Mouse (Mus musculus) kidney, postnatal 0 days (tissue): ENCODE measurements at regions not wholly inside any gene's neighbourhood (a gene's known extent, or its start where the extent isn't known, plus 50 kb on each side); places are given as distances from the start of the nearest gene placed in this dataset.

ENCODE experiments used
- ATAC-seq: fragments of 200-750 bp; cut with Nextera tagmentation; replicated peaks from 2 replicates; pipeline ENCODE4 v1.8.0; 2017; ENCODE audit warnings: low read depth, moderate number of reproducible peaks, moderate TSS enrichment, moderate library complexity; ENCODE audit not compliant: low FRiP score
- DNase-seq: peaks from one replicate; pipeline ENCODE4 v3.0.0-alpha.2; 2016; ENCODE audit warnings: low spot score
- H3K27ac ChIP-seq: fragments of 300-500 bp; sonication (generic); 2 replicates; pipeline ENCODE4 v1.5.1; 2014; ENCODE audit warnings: mild to moderate bottlenecking
- H3K27me3 ChIP-seq: fragments of 300-500 bp; sonication (generic); 2 replicates; pipeline ENCODE4 v1.6.1; 2014; ENCODE audit warnings: low read length, mixed read lengths; ENCODE audit not compliant: insufficient read depth
- H3K36me3 ChIP-seq: fragments of 300-500 bp; sonication (generic); 2 replicates; pipeline ENCODE4 v1.6.1; 2014; ENCODE audit warnings: low read length, mixed read lengths; ENCODE audit not compliant: insufficient read depth
- H3K4me1 ChIP-seq: fragments of 300-500 bp; sonication (generic); replicated peaks from 2 replicates; pipeline ENCODE4 v1.6.1; 2014; ENCODE audit warnings: antibody characterized with exemption, low read length, mixed read lengths; ENCODE audit not compliant: insufficient read depth
- H3K4me2 ChIP-seq: fragments of 300-500 bp; sonication (generic); 2 replicates; pipeline ENCODE4 v1.6.1; 2014; ENCODE audit warnings: mild to moderate bottlenecking, low read length, moderate library complexity, mixed read lengths
- H3K4me3 ChIP-seq: fragments of 300-500 bp; sonication (generic); replicated peaks from 2 replicates; pipeline ENCODE4 v1.5.1; 2014; ENCODE audit warnings: low read depth, low read length
- H3K9ac ChIP-seq: fragments of 300-500 bp; sonication (generic); 2 replicates; pipeline ENCODE4 v1.6.1; 2014; ENCODE audit warnings: low read depth, low read length
- H3K9me3 ChIP-seq: fragments of 300-500 bp; sonication (generic); replicated peaks from 2 replicates; pipeline ENCODE4 v1.6.1; 2016; ENCODE audit warnings: low read length, inconsistent platforms, mixed read lengths
- CTCF ChIP-seq: IDR thresholded peaks from 2 replicates; pipeline ENCODE4 v1.5.1; 2016; ENCODE audit warnings: antibody characterized with exemption, low read depth, mild to moderate bottlenecking, moderate library complexity
- WGBS: fragments of 180-500 bp; shearing (Covaris S2); extraction: QIAGEN DNeasy Blood & Tissue Kit; methylation state at CpG from one replicate; pipeline ENCODE4 v1.1.7; 2014; 5-methylcytosine and 5-hydroxymethylcytosine counted together

DNA sequence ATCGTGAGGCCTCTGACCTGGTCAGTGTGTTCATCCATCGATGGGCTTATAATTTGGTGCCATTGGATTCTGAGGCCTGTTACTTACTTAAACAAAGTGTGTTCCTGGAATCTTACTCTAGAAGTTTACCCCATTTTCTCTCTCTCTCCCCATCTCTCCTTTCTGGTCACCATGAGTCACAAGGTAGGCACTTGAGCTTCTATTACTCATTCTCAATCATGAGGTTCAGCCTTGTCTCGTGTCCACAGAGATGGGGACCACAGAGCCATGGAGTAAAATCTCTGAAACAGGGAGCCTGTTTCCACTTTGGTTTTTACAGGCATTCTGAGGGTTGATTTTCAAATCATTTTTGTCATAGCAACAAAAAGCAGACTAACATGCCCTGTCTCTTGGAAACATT lies 304.7 kb upstream of the Rbms1 start:
- ATAC-seq = no peak
- Histone ChIP-seq H3K4me2 (no peak overlapping the region), H3K4me1 (no peaks in the 10 kb centered on the region; the same call in 1 of the 2 replicates), H3K9ac (no peak overlapping the region), H3K9me3 (no peaks in the 10 kb centered on the region), H3K27me3 (no peaks in the 10 kb centered on the region), H3K4me3 (no peak overlapping the region), H3K27ac (no peak overlapping the region), H3K36me3 (no peaks in the 10 kb centered on the region)
- TF ChIP-seq CTCF = no peak
- WGBS = 93% methylated on average over 3 of the region's 3 CpGs
- no peak for DNase-seq

DNA sequence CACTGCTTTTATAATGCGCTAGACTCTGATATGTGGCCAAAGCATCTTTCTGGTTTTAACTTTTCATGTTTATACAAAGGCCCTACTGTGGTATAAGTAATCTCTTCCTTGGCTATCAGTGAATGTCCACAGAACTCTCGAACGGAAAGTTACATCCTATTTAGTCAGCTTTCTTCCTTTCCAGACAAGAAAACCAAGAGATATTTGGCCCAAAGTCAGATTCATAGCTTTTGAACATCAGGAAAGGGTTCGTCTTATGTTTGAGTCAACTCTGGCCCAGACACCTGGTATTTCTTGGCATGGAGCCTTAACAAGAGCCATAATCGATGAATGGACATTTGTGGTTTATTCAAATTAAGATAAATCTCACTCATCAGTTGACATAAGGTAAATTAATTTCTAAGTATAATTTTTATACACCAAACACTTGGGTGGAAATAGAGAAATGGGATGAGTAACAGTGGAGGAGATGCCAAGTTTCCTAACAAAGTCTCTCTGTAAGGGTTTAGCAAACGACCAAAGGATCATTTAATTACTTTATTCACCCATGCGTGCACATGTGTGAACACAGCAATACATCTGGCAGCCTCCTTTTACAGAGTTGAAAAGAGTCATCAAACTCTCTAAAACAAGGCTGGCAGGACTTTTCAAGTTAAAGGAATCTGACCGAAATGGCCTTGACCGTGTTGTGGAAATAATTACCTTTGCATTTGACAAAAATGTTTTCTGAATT lies 287.2 kb upstream of the Rbms1 start:
- DNase-seq = no peak
- no peak for ATAC-seq
- 58% methylated on average over 9 of the region's 9 CpGs for WGBS

GRCm38 (mm10) chr2:61247956-61248355 lies 285.0 kb upstream of the Rbms1 start:
- no peaks in the 10 kb centered on the region; the same call in 1 of the 2 replicates for H3K4me1 ChIP-seq
- no peak overlapping the region for H3K27ac ChIP-seq
- ATAC-seq (no peak), DNase-seq (no peak)
- H3K36me3 ChIP-seq = no peaks in the 10 kb centered on the region
- no peaks in the 10 kb centered on the region for H3K9me3 ChIP-seq
- 55% methylated on average over 4 of the region's 4 CpGs for WGBS
- H3K4me3 ChIP-seq = no peak overlapping the region
- no peak overlapping the region for H3K4me2 ChIP-seq
- TF ChIP-seq CTCF = no peak
- no peaks in the 10 kb centered on the region for H3K27me3 ChIP-seq
- H3K9ac ChIP-seq = no peak overlapping the region

More for the DNA sequence above, 287.2 kb upstream of the Rbms1 start:
- Histone ChIP-seq H3K27ac (no peak overlapping the region), H3K27me3 (no peaks in the 10 kb centered on the region), H3K9me3 (no peaks in the 10 kb centered on the region), H3K4me2 (no peak overlapping the region), H3K36me3 (no peaks in the 10 kb centered on the region), H3K9ac (no peak overlapping the region), H3K4me1 (no peaks in the 10 kb centered on the region; the same call in 1 of the 2 replicates), H3K4me3 (no peak overlapping the region)
- no peak for TF ChIP-seq CTCF

GRCm38 (mm10) chr2:61247336-61247735 lies 284.3 kb upstream of the Rbms1 start:
- H3K27me3 ChIP-seq = no peaks in the 10 kb centered on the region
- H3K36me3 ChIP-seq = no peaks in the 10 kb centered on the region
- no peaks in the 10 kb centered on the region; the same call in 1 of the 2 replicates for H3K4me1 ChIP-seq
- no peak for TF ChIP-seq CTCF
- H3K9ac ChIP-seq = no peak overlapping the region
- DNase-seq = peak; percentile 53
- no peak for ATAC-seq
- no peak overlapping the region for H3K27ac ChIP-seq
- H3K4me3 ChIP-seq = no peak overlapping the region
- no peaks in the 10 kb centered on the region for H3K9me3 ChIP-seq
- no peak overlapping the region for H3K4me2 ChIP-seq
- 78% methylated on average over 2 of the region's 2 CpGs for WGBS

DNA sequence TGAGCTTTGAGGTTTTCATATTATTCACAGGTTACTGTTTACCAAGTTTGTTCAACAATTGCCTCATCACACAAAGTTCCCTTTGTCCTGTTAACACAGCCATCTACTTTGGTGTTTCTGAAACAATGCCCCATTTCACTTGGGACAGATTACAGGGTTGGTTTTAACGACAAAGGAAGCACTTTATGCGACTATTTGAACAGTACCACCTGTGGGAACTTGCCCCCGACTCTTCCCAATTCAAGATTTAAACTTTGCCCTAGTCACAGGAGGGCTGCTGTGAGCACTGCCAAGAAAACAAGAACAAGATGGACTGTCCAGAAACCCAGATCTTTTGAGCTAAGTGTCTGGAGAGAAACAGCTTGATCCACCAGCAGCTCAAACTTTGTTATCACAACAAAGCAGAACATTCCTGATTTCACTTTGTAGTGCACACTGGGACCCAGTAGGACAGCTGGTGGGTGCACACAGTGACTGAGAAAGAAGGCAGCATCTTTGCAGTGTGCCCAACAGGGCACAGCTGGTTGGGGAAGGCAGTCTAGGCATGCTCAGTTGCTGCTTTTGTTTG lies 283.8 kb upstream of the Rbms1 start:
- Histone ChIP-seq H3K4me1 (no peaks in the 10 kb centered on the region; the same call in 1 of the 2 replicates), H3K4me2 (no peak overlapping the region), H3K9me3 (no peaks in the 10 kb centered on the region), H3K9ac (no peak overlapping the region), H3K4me3 (no peak overlapping the region), H3K27ac (no peak overlapping the region), H3K36me3 (no peaks in the 10 kb centered on the region), H3K27me3 (no peaks in the 10 kb centered on the region)
- no peak for TF ChIP-seq CTCF
- no peak for DNase-seq
- no peak for ATAC-seq
- 10% methylated on average over 3 of the region's 3 CpGs for WGBS

DNA sequence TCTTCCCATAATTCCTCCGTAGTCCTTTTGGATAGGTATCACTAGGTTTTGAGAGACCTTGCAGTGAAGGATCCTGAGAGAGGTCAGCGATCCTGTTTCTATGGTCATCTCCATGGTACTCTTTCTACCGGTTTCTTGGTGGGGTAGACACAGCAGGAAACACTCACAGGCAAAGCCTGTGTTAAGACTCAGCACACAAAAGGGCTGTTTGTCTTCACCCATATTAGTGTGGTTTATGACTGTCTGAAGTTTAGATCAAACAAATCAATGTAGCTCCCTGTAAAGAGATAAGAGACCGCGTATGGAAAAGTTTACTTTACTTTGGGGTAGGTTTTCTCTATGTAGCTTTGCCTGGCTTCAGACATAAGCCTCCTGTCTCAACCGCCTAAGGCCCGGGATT lies 282.5 kb upstream of the Rbms1 start:
- ATAC-seq (no peak), DNase-seq (no peak)
- 57% methylated on average over 7 of the region's 7 CpGs for WGBS
- Histone ChIP-seq H3K4me2 (no peak overlapping the region), H3K4me1 (no peaks in the 10 kb centered on the region; the same call in 1 of the 2 replicates), H3K4me3 (no peak overlapping the region), H3K27ac (no peak overlapping the region), H3K36me3 (no peaks in the 10 kb centered on the region), H3K9me3 (no peaks in the 10 kb centered on the region), H3K9ac (no peak overlapping the region), H3K27me3 (no peaks in the 10 kb centered on the region)
- TF ChIP-seq CTCF = no peak

DNA sequence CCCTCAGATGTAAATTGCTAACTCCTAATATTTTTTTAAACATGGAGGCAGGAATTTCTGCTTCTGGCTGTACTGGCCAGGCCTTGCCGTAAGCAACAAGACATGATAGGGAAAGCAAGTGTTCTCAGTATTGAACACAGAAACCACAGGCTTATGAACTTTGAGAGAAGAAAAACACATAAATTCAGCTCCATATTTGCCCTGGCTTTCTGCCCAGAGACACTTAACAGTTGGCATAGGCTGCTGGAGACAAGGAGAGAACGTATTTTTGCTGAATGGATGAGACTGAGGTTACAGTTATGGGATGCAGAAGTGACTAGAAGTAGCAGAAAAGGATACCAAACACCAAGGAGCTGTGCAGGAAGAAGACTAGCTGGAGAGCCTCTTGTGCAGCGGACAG lies 258.7 kb upstream of the Rbms1 start:
- Histone ChIP-seq H3K9me3 (no peaks in the 10 kb centered on the region), H3K4me2 (no peak overlapping the region), H3K36me3 (no peaks in the 10 kb centered on the region), H3K4me1 (no peaks in the 10 kb centered on the region), H3K9ac (no peak overlapping the region), H3K27ac (no peak overlapping the region), H3K27me3 (no peaks in the 10 kb centered on the region), H3K4me3 (no peak overlapping the region)
- TF ChIP-seq CTCF = no peak
- WGBS = 58% methylated on average over 3 of the region's 3 CpGs
- DNase-seq = peak; percentile 24
- no peak for ATAC-seq
